Mouse (Mus musculus) forebrain, embryonic 16.5 days (tissue): ENCODE measurements at regions not wholly inside any gene's neighbourhood (a gene's known extent, or its start where the extent isn't known, plus 50 kb on each side); places are given as distances from the start of the nearest gene placed in this dataset.

Experiments
- ATAC-seq: fragments of 200-750 bp; cut with Nextera tagmentation; 2 replicates; pipeline ENCODE4 v1.8.0; 2017; ENCODE audit warnings: mild to moderate bottlenecking, moderate library complexity
- H3K27ac ChIP-seq: fragments of 300-500 bp; sonication (generic); 2 replicates; pipeline ENCODE4 v1.5.1; 2014; ENCODE audit warnings: low read length, control low read depth
- H3K27me3 ChIP-seq: fragments of 300-500 bp; sonication (generic); replicated peaks from 2 replicates; pipeline ENCODE4 v1.6.1; 2014; ENCODE audit warnings: low read length; ENCODE audit not compliant: control insufficient read depth, insufficient read depth
- H3K36me3 ChIP-seq: fragments of 300-500 bp; sonication (generic); 2 replicates; pipeline ENCODE4 v1.6.1; 2014; ENCODE audit not compliant: control insufficient read depth, insufficient read depth
- H3K4me1 ChIP-seq: fragments of 300-500 bp; sonication (generic); replicated peaks from 2 replicates; pipeline ENCODE4 v1.6.1; 2014; ENCODE audit warnings: low read length; ENCODE audit not compliant: control insufficient read depth, insufficient read depth
- H3K4me2 ChIP-seq: fragments of 300-500 bp; sonication (generic); 2 replicates; pipeline ENCODE4 v1.6.1; 2014; ENCODE audit warnings: mild to moderate bottlenecking, low read length, control low read depth
- H3K4me3 ChIP-seq: fragments of 300-500 bp; sonication (generic); replicated peaks from 2 replicates; pipeline ENCODE4 v1.5.1; 2014; ENCODE audit warnings: mild to moderate bottlenecking, low read length, control low read depth
- H3K9ac ChIP-seq: fragments of 300-500 bp; sonication (generic); replicated peaks from 2 replicates; pipeline ENCODE4 v1.6.1; 2014; ENCODE audit warnings: low read depth, low read length, control low read depth
- H3K9me3 ChIP-seq: fragments of 300-500 bp; sonication (generic); 2 replicates; pipeline ENCODE4 v1.6.1; 2016; ENCODE audit warnings: low read length; ENCODE audit not compliant: control insufficient read depth
- WGBS: fragments of 180-500 bp; shearing (Covaris S2); extraction: QIAGEN DNeasy Blood & Tissue Kit; methylation state at CpG from one replicate; pipeline ENCODE4 v1.1.7; 2014; 5-methylcytosine and 5-hydroxymethylcytosine counted together

- Histone ChIP-seq H3K4me3 (no peak overlapping the region), H3K9me3 (no peaks in the 10 kb centered on the region), H3K4me1 (no peaks in the 10 kb centered on the region; the same call in 1 of the 2 replicates), H3K9ac (no peak overlapping the region), H3K36me3 (no peaks in the 10 kb centered on the region), H3K27me3 (no peaks in the 10 kb centered on the region), H3K4me2 (no peak overlapping the region), H3K27ac (no peak overlapping the region)
- WGBS = 9% methylated on average over 5 of the region's 5 CpGs
- ATAC-seq = 0 out of 2 replicates have a peak, but pooled peaks have one; percentile 43
Measured at GRCm38 (mm10) chr12:92384266-92384937, 535.4 kb upstream of the Sel1l start.

- Histone ChIP-seq H3K27me3 (no peaks in the 10 kb centered on the region), H3K4me3 (no peak overlapping the region), H3K36me3 (no peaks in the 10 kb centered on the region), H3K27ac (no peak overlapping the region), H3K4me2 (no peak overlapping the region), H3K4me1 (no peaks in the 10 kb centered on the region; the same call in 1 of the 2 replicates), H3K9me3 (no peaks in the 10 kb centered on the region), H3K9ac (no peak overlapping the region)
- 32% methylated on average over 3 of the region's 3 CpGs for WGBS
- ATAC-seq = peak; percentile 74
Measured at GRCm38 (mm10) chr12:92379130-92379529, 530.2 kb upstream of the Sel1l start.

- H3K9ac ChIP-seq = no peak overlapping the region
- no peak overlapping the region for H3K4me2 ChIP-seq
- no peaks in the 10 kb centered on the region for H3K36me3 ChIP-seq
- ATAC-seq = no peak
- no peaks in the 10 kb centered on the region for H3K4me1 ChIP-seq
- no peak overlapping the region for H3K4me3 ChIP-seq
- WGBS = 86% methylated on average over 5 of the region's 5 CpGs
- no peaks in the 10 kb centered on the region for H3K9me3 ChIP-seq
- no peak overlapping the region for H3K27ac ChIP-seq
- no peaks in the 10 kb centered on the region for H3K27me3 ChIP-seq
Measured at GRCm38 (mm10) chr12:92365926-92366325, 517.0 kb upstream of the Sel1l start.

- H3K4me3 ChIP-seq = no peak overlapping the region
- peaks cover 3% of the 10 kb centered on the region; the same call in 1 of the 2 replicates for H3K4me1 ChIP-seq
- WGBS = 17% methylated on average over 4 of the region's 4 CpGs
- peak; percentile 77 for ATAC-seq
- no peaks in the 10 kb centered on the region for H3K36me3 ChIP-seq
- no peak overlapping the region for H3K4me2 ChIP-seq
- H3K27ac ChIP-seq = no peak overlapping the region
- H3K27me3 ChIP-seq = no peaks in the 10 kb centered on the region
- H3K9ac ChIP-seq = no peak overlapping the region
- no peaks in the 10 kb centered on the region for H3K9me3 ChIP-seq
Measured at GRCm38 (mm10) chr12:92353386-92354257, 504.7 kb upstream of the Sel1l start.

GRCm38 (mm10) chr12:92318241-92318640 lies 469.3 kb upstream of the Sel1l start:
- no peak overlapping the region for H3K9ac ChIP-seq
- no peaks in the 10 kb centered on the region for H3K27me3 ChIP-seq
- no peaks in the 10 kb centered on the region for H3K36me3 ChIP-seq
- H3K9me3 ChIP-seq = no peaks in the 10 kb centered on the region
- H3K4me2 ChIP-seq = no peak overlapping the region
- WGBS = 37% methylated on average over 1 of the region's 1 CpGs
- H3K27ac ChIP-seq = no peak overlapping the region
- H3K4me1 ChIP-seq = no peaks in the 10 kb centered on the region
- ATAC-seq = no peak
- H3K4me3 ChIP-seq = no peak overlapping the region

- Histone ChIP-seq H3K27me3 (no peaks in the 10 kb centered on the region), H3K9me3 (no peaks in the 10 kb centered on the region), H3K4me2 (no peak overlapping the region), H3K4me1 (no peaks in the 10 kb centered on the region), H3K4me3 (no peak overlapping the region), H3K9ac (no peak overlapping the region), H3K27ac (no peak overlapping the region), H3K36me3 (no peaks in the 10 kb centered on the region)
- no peak for ATAC-seq
- whole genome bisulfite sequencing = 95% methylated on average over 3 of the region's 3 CpGs
Measured at GRCm38 (mm10) chr12:92317609-92318008, 468.7 kb upstream of the Sel1l start.

- Histone ChIP-seq H3K4me3 (no peak overlapping the region), H3K4me1 (no peaks in the 10 kb centered on the region), H3K36me3 (no peaks in the 10 kb centered on the region), H3K27me3 (no peaks in the 10 kb centered on the region), H3K4me2 (no peak overlapping the region), H3K27ac (no peak overlapping the region), H3K9ac (no peak overlapping the region), H3K9me3 (no peaks in the 10 kb centered on the region)
- ATAC-seq = no peak
Measured at GRCm38 (mm10) chr12:92316285-92316684, 467.3 kb upstream of the Sel1l start.

GRCm38 (mm10) chr12:92315820-92316219 lies 466.9 kb upstream of the Sel1l start:
- Histone ChIP-seq H3K9ac (no peak overlapping the region), H3K4me1 (no peaks in the 10 kb centered on the region), H3K36me3 (no peaks in the 10 kb centered on the region), H3K4me2 (no peak overlapping the region), H3K4me3 (no peak overlapping the region), H3K9me3 (no peaks in the 10 kb centered on the region), H3K27me3 (no peaks in the 10 kb centered on the region), H3K27ac (no peak overlapping the region)
- 93% methylated on average over 2 of the region's 2 CpGs for WGBS
- ATAC-seq = no peak

- peak; percentile 91 for ATAC-seq
- Histone ChIP-seq H3K36me3 (no peaks in the 10 kb centered on the region), H3K4me2 (peak overlapping the region; percentile 35), H3K4me1 (peaks cover 11% of the 10 kb centered on the region), H3K9ac (no peak overlapping the region), H3K4me3 (0 out of 2 replicates have a peak overlapping the region, but pooled peaks have one; percentile 9), H3K27ac (0 out of 2 replicates have a peak overlapping the region, but pooled peaks have one; percentile 6), H3K27me3 (no peaks in the 10 kb centered on the region), H3K9me3 (no peaks in the 10 kb centered on the region)
- 14% methylated on average over 14 of the region's 14 CpGs for WGBS
Measured at GRCm38 (mm10) chr12:92302951-92303591, 454.1 kb upstream of the Sel1l start.
